Mouse (Mus musculus) retina, postnatal 7 days (tissue): ENCODE measurements around the gene 9430015G10Rik.
"Not testable (repeated sequence)": the region's sequence is repeated elsewhere in the genome, so short reads cannot be mapped to it uniquely, and the experiment has no call there.

Source experiments
- DNase-seq: peaks from one replicate; pipeline ENCODE4 v3.0.0-alpha.2; 2012; ENCODE audit warnings: low read depth, low spot score

Gene 9430015G10Rik

GRCm38 (mm10) chr4:156097770-156098366 lies 11.9 kb upstream of the 9430015G10Rik start:
- no peak for DNase-seq

GRCm38 (mm10) chr4:156099427-156099826 lies 10.4 kb upstream of the 9430015G10Rik start:
- no peak for DNase-seq

- DNase-seq = no peak
Measured at GRCm38 (mm10) chr4:156100501-156100900, 9.3 kb upstream of the 9430015G10Rik start.

GRCm38 (mm10) chr4:156101481-156101903 lies 8.3 kb upstream of the 9430015G10Rik start:
- no peak for DNase-seq

- no peak for DNase-seq
Measured at GRCm38 (mm10) chr4:156103342-156103741, 6.4 kb upstream of the 9430015G10Rik start.

GRCm38 (mm10) chr4:156108606-156109546 lies 906 bp upstream of the 9430015G10Rik start:
- peak; percentile 9 for DNase-seq

GRCm38 (mm10) chr4:156124077-156124476 lies 14.3 kb downstream of the 9430015G10Rik start:
- DNase-seq = no peak

- no peak for DNase-seq
Measured at GRCm38 (mm10) chr4:156125393-156125792, 15.6 kb downstream of the 9430015G10Rik start.

GRCm38 (mm10) chr4:156126841-156127240 lies 17.1 kb downstream of the 9430015G10Rik start:
- DNase-seq = peak; percentile 39

GRCm38 (mm10) chr4:156128746-156129145 lies 19.0 kb downstream of the 9430015G10Rik start:
- DNase-seq = no peak

- no peak for DNase-seq
Measured at GRCm38 (mm10) chr4:156130436-156130835, 20.7 kb downstream of the 9430015G10Rik start, which contains the start of gene Rnf223. Gene Rnf223 (plus strand): TSS chr4:156130513.

GRCm38 (mm10) chr4:156130940-156131339 lies 21.2 kb downstream of the 9430015G10Rik start:
- no peak for DNase-seq

GRCm38 (mm10) chr4:156133334-156133733 lies 23.6 kb downstream of the 9430015G10Rik start:
- DNase-seq = no peak

GRCm38 (mm10) chr4:156133943-156134605 lies 24.3 kb downstream of the 9430015G10Rik start:
- DNase-seq = no peak

- DNase-seq = no peak
Measured at GRCm38 (mm10) chr4:156135112-156135511, 25.3 kb downstream of the 9430015G10Rik start.

- no peak for DNase-seq
Measured at GRCm38 (mm10) chr4:156135801-156136200, 26.0 kb downstream of the 9430015G10Rik start.

GRCm38 (mm10) chr4:156136285-156137100 lies 26.7 kb downstream of the 9430015G10Rik start:
- DNase-seq = no peak

- DNase-seq = not testable (repeated sequence)
Measured at GRCm38 (mm10) chr4:156150887-156151286, 41.1 kb downstream of the 9430015G10Rik start.

GRCm38 (mm10) chr4:156154771-156155170 lies 45.0 kb downstream of the 9430015G10Rik start:
- DNase-seq = no peak

- no peak for DNase-seq
Measured at GRCm38 (mm10) chr4:156166477-156166876, 56.7 kb downstream of the 9430015G10Rik start.

GRCm38 (mm10) chr4:156168611-156169010 lies 58.8 kb downstream of the 9430015G10Rik start:
- DNase-seq = no peak
